Comparison of ENCODE assay signal across 17 mouse cellular contexts in genomic region chr4:45600520-45600919, GRCm38 (mm10).
DNase-seq lines count a peak whose midpoint lies in the region; ATAC-seq and TF ChIP-seq lines count a peak whose summit lies in the region.
"Had no signal": no experiment of that assay in that cellular context is flagged by ENCODE, and none has a peak within 500 bp of the region (broad histone marks: within the 10 kb centered on the region; RNA-seq: fewer than 3 reads in every experiment).

No protein-coding gene starts in this region.

- no peak for TF ChIP-seq CTCF in thymus, adult 2 months (IDR thresholded peaks at IDR 0.05; ENCODE audit: borderline replicate concordance, control insufficient read depth, extremely low read depth, insufficient read depth, low read length, poor library complexity)

- peaks cover 15% of the 10 kb centered on the region for H3K4me1 ChIP-seq in forebrain, embryonic 12.5 days
- H3K4me1 ChIP-seq in forebrain, embryonic 11.5 days (replicated peaks; ENCODE audit: control insufficient read depth, insufficient read depth, low read length) = no peaks in the 10 kb centered on the region
- no peaks in the 10 kb centered on the region for H3K4me1 ChIP-seq in embryonic facial prominence, embryonic 11.5 days (ENCODE audit: control insufficient read depth, insufficient read depth, low read length)
- H3K4me1 ChIP-seq in hindbrain, embryonic 16.5 days (ENCODE audit: control insufficient read depth, insufficient read depth, low read depth, low read length) = peaks cover 4% of the 10 kb centered on the region
- H3K4me1 ChIP-seq in neural tube, embryonic 14.5 days (ENCODE audit: control insufficient read depth, insufficient read depth, low read length) = 0 out of 2 replicates have a peak, but pooled peaks cover 5% of the 10 kb centered on the region
- H3K4me1 ChIP-seq in liver, embryonic 11.5 days (replicated peaks; ENCODE audit: control insufficient read depth, insufficient read depth, low read length) = no peaks in the 10 kb centered on the region
- H3K4me1 ChIP-seq in thymus, adult 2 months (replicated peaks; ENCODE audit: control insufficient read depth, insufficient read depth, low read length) = no peaks in the 10 kb centered on the region

- no peaks in the 10 kb centered on the region for H3K9me3 ChIP-seq in forebrain, embryonic 12.5 days
- no peaks in the 10 kb centered on the region for H3K9me3 ChIP-seq in forebrain, embryonic 11.5 days (ENCODE audit: control insufficient read depth, low read length)
- H3K9me3 ChIP-seq in embryonic facial prominence, embryonic 11.5 days (replicated peaks; ENCODE audit: control insufficient read depth, low read length) = no peaks in the 10 kb centered on the region
- H3K9me3 ChIP-seq in hindbrain, embryonic 16.5 days (ENCODE audit: control insufficient read depth, low read length) = 0 out of 2 replicates have a peak, but pooled peaks cover 1% of the 10 kb centered on the region
- H3K9me3 ChIP-seq in neural tube, embryonic 14.5 days (ENCODE audit: control insufficient read depth, low read length) = no peaks in the 10 kb centered on the region
- H3K9me3 ChIP-seq in liver, embryonic 11.5 days (ENCODE audit: control insufficient read depth, low read length) = no peaks in the 10 kb centered on the region

- DNase-seq in forebrain, embryonic 11.5 days (ENCODE audit: low spot score) = no peak
- peak; percentile 76 for DNase-seq in embryonic facial prominence, embryonic 11.5 days (ENCODE audit: low spot score)
- no peak for DNase-seq in liver, embryonic 11.5 days (ENCODE audit: low spot score)
- DNase-seq in thymus, adult 2 months = no peak
- no peak for DNase-seq in thymus, postnatal 36 days
- DNase-seq: cerebellum, adult 11-12 months; heart, adult 2 months; heart, postnatal 14 days; kidney, adult 2 months; liver; lung, postnatal 10 days; spleen, adult 18-20 months had no signal

- no peak for ATAC-seq in forebrain, embryonic 12.5 days (ENCODE audit: low FRiP score)
- no peak for ATAC-seq in forebrain, embryonic 11.5 days (replicated peaks; ENCODE audit: low FRiP score)
- no peak; the same call in 1 of the 2 replicates for ATAC-seq in embryonic facial prominence, embryonic 11.5 days (replicated peaks; ENCODE audit: insufficient number of reproducible peaks, low FRiP score, low TSS enrichment, low read depth)
- peak; percentile 56; the same call in 1 of the 2 replicates for ATAC-seq in hindbrain, embryonic 16.5 days
- ATAC-seq in neural tube, embryonic 14.5 days (ENCODE audit: low read depth) = peak; percentile 49; the same call in 1 of the 2 replicates
- ATAC-seq in liver, embryonic 11.5 days (replicated peaks; ENCODE audit: low FRiP score) = no peak

- 0 out of 2 replicates have a peak overlapping the region, but pooled peaks have one; percentile 19 for H3K27ac ChIP-seq in forebrain, embryonic 12.5 days
- no peak overlapping the region for H3K27ac ChIP-seq in forebrain, embryonic 11.5 days (ENCODE audit: low read depth, low read length)
- H3K27ac ChIP-seq in embryonic facial prominence, embryonic 11.5 days (replicated peaks; ENCODE audit: low read depth, low read length) = no peak overlapping the region
- no peak overlapping the region for H3K27ac ChIP-seq in hindbrain, embryonic 16.5 days (ENCODE audit: low read depth, low read length)
- no peak overlapping the region; the same call in 1 of the 2 replicates for H3K27ac ChIP-seq in neural tube, embryonic 14.5 days (ENCODE audit: low read depth, low read length)
- H3K27ac ChIP-seq in liver, embryonic 11.5 days (ENCODE audit: low read depth, low read length) = no peak overlapping the region
- H3K27ac ChIP-seq in thymus, adult 2 months (ENCODE audit: control insufficient read depth, insufficient read depth, low read length) = no peak overlapping the region
- H3K27ac ChIP-seq: heart, adult 2 months; left cerebral cortex, adult 2 months; stomach, postnatal 0 days had no signal

- no peak for TF ChIP-seq POLR2A in thymus, adult 2 months (IDR thresholded peaks at IDR 0.05; ENCODE audit: control insufficient read depth, extremely low read depth, insufficient read depth, low read length, poor library complexity)

- 30% methylated on average over 9 of the region's 9 CpGs for WGBS in forebrain, embryonic 12.5 days
- 40% methylated on average over 9 of the region's 9 CpGs for WGBS in forebrain, embryonic 11.5 days
- WGBS in embryonic facial prominence, embryonic 11.5 days = 42% methylated on average over 9 of the region's 9 CpGs
- WGBS in hindbrain, embryonic 16.5 days = 30% methylated on average over 9 of the region's 9 CpGs
- WGBS in neural tube, embryonic 14.5 days = 15% methylated on average over 9 of the region's 9 CpGs
- WGBS in liver, embryonic 11.5 days = 69% methylated on average over 9 of the region's 9 CpGs
- 97% methylated on average over 9 of the region's 9 CpGs for WGBS in thymus, adult 2 months

- no peak overlapping the region for H3K4me2 ChIP-seq in forebrain, embryonic 12.5 days
- no peak overlapping the region for H3K4me2 ChIP-seq in forebrain, embryonic 11.5 days (ENCODE audit: low read depth, low read length, severe bottlenecking)
- H3K4me2 ChIP-seq in embryonic facial prominence, embryonic 11.5 days (ENCODE audit: low read depth, low read length) = no peak overlapping the region
- no peak overlapping the region for H3K4me2 ChIP-seq in hindbrain, embryonic 16.5 days (ENCODE audit: low read length)
- H3K4me2 ChIP-seq in neural tube, embryonic 14.5 days (ENCODE audit: low read depth, low read length) = no peak overlapping the region
- H3K4me2 ChIP-seq in liver, embryonic 11.5 days = no peak overlapping the region

- H3K36me3 ChIP-seq in forebrain, embryonic 12.5 days (replicated peaks) = no peaks in the 10 kb centered on the region
- H3K36me3 ChIP-seq in forebrain, embryonic 11.5 days (ENCODE audit: control insufficient read depth, insufficient read depth, low read length) = no peaks in the 10 kb centered on the region
- no peaks in the 10 kb centered on the region for H3K36me3 ChIP-seq in embryonic facial prominence, embryonic 11.5 days (replicated peaks; ENCODE audit: control insufficient read depth, insufficient read depth, low read depth, low read length)
- H3K36me3 ChIP-seq in hindbrain, embryonic 16.5 days (ENCODE audit: control insufficient read depth, insufficient read depth, low read length) = no peaks in the 10 kb centered on the region
- H3K36me3 ChIP-seq in neural tube, embryonic 14.5 days (ENCODE audit: control insufficient read depth, insufficient read depth, low read length) = no peaks in the 10 kb centered on the region
- H3K36me3 ChIP-seq in liver, embryonic 11.5 days (ENCODE audit: control insufficient read depth, insufficient read depth, low read length) = no peaks in the 10 kb centered on the region
- H3K36me3 ChIP-seq in thymus, adult 2 months (ENCODE audit: control insufficient read depth, insufficient read depth, low read length) = no peaks in the 10 kb centered on the region

- H3K9ac ChIP-seq in forebrain, embryonic 12.5 days = no peak overlapping the region
- no peak overlapping the region for H3K9ac ChIP-seq in forebrain, embryonic 11.5 days (ENCODE audit: low read length)
- no peak overlapping the region for H3K9ac ChIP-seq in embryonic facial prominence, embryonic 11.5 days (replicated peaks; ENCODE audit: low read length)
- H3K9ac ChIP-seq in hindbrain, embryonic 16.5 days (ENCODE audit: low read depth, low read length) = no peak overlapping the region
- no peak overlapping the region for H3K9ac ChIP-seq in neural tube, embryonic 14.5 days (replicated peaks; ENCODE audit: low read depth, low read length)
- no peak overlapping the region for H3K9ac ChIP-seq in liver, embryonic 11.5 days (ENCODE audit: low read depth, low read length)

- no peak overlapping the region for H3K4me3 ChIP-seq in forebrain, embryonic 12.5 days (replicated peaks)
- no peak overlapping the region for H3K4me3 ChIP-seq in forebrain, embryonic 11.5 days (ENCODE audit: low read depth, low read length)
- H3K4me3 ChIP-seq in embryonic facial prominence, embryonic 11.5 days (ENCODE audit: low read depth, low read length) = no peak overlapping the region
- H3K4me3 ChIP-seq in hindbrain, embryonic 16.5 days (ENCODE audit: low read length) = no peak overlapping the region
- no peak overlapping the region for H3K4me3 ChIP-seq in neural tube, embryonic 14.5 days (ENCODE audit: low read depth, low read length)
- H3K4me3 ChIP-seq in liver, embryonic 11.5 days (ENCODE audit: low read depth, low read length) = no peak overlapping the region
- H3K4me3 ChIP-seq in thymus, adult 2 months (ENCODE audit: control insufficient read depth, insufficient read depth, low read length) = no peak overlapping the region
- H3K4me3 ChIP-seq: heart, adult 2 months; left cerebral cortex, adult 2 months had no signal

- 0 out of 2 replicates have a peak, but pooled peaks cover 6% of the 10 kb centered on the region for H3K27me3 ChIP-seq in forebrain, embryonic 12.5 days
- H3K27me3 ChIP-seq in forebrain, embryonic 11.5 days (ENCODE audit: control insufficient read depth, insufficient read depth, low read length) = no peaks in the 10 kb centered on the region
- no peaks in the 10 kb centered on the region for H3K27me3 ChIP-seq in embryonic facial prominence, embryonic 11.5 days (ENCODE audit: control insufficient read depth, insufficient read depth, low read length)
- no peaks in the 10 kb centered on the region for H3K27me3 ChIP-seq in hindbrain, embryonic 16.5 days (replicated peaks; ENCODE audit: control insufficient read depth, insufficient read depth, low read length)
- no peaks in the 10 kb centered on the region for H3K27me3 ChIP-seq in neural tube, embryonic 14.5 days (ENCODE audit: control insufficient read depth, insufficient read depth, low read length)
- H3K27me3 ChIP-seq in liver, embryonic 11.5 days (replicated peaks; ENCODE audit: control insufficient read depth, insufficient read depth, low read length) = 0 out of 2 replicates have a peak, but pooled peaks cover 3% of the 10 kb centered on the region
- no peaks in the 10 kb centered on the region for H3K27me3 ChIP-seq in thymus, adult 2 months (ENCODE audit: control insufficient read depth, insufficient read depth, low read length)

Comparison
In these comparisons a context has a peak if more than half of its experiments do, and no peak if none do; other contexts are left out.
1. ATAC-seq: peak in hindbrain, embryonic 16.5 days (single experiment) and neural tube, embryonic 14.5 days (single experiment); none in forebrain, embryonic 12.5 days (single experiment), forebrain, embryonic 11.5 days (single experiment), embryonic facial prominence, embryonic 11.5 days (single experiment) and liver, embryonic 11.5 days (single experiment).